Comparison of ENCODE assay signal across 8 mouse cellular contexts in the genomic region with DNA sequence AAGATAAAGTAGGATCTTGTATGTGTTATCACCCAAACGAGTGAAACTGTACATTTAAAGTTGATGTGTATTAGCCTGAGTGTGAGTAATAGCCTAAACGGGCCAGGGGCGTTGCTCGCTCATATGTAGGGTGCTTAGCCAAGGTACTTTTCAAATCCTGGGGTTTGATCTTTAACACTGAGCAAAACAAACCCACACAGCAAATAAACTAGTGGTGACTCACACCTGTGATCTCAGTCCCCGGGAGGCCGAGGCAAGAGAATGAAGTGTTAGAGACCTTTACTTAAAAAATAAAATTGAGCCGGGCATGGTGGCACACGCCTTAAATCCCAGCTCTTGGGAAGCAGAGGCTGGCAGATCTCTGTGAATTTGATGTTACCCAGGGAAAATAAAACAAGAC. TPM values are rescaled to one million over a fixed set of nuclear protein-coding genes. Genes with fewer than 3 reads are reported as not detected.
DNase-seq lines count a peak whose midpoint lies in the region; ATAC-seq and TF ChIP-seq lines count a peak whose summit lies in the region.

No protein-coding gene starts in this region.

- H3K4me2 ChIP-seq in kidney, embryonic 16.5 days (replicated peaks; ENCODE audit: low read depth, low read length), result peak overlapping the region; percentile 61
- peak overlapping the region; percentile 49 for H3K4me2 ChIP-seq in hindbrain, embryonic 16.5 days (ENCODE audit: low read length)
- H3K4me2 ChIP-seq in midbrain, postnatal 0 days (ENCODE audit: low read depth, low read length, poor library complexity, severe bottlenecking), result peak overlapping the region; percentile 38

- TF ChIP-seq CTCF in midbrain, postnatal 0 days (IDR thresholded peaks at IDR 0.05), result no peak

- intact Hi-C loops in gastrocnemius, postnatal 14 days (cut with DNase I; ENCODE audit: low total_unique reads), result no loop called here

- H3K27me3 ChIP-seq in kidney, embryonic 16.5 days (ENCODE audit: insufficient read depth, low read length), result no peaks in the 10 kb centered on the region
- no peaks in the 10 kb centered on the region for H3K27me3 ChIP-seq in hindbrain, embryonic 16.5 days (replicated peaks; ENCODE audit: control insufficient read depth, insufficient read depth, low read length)
- H3K27me3 ChIP-seq in midbrain, postnatal 0 days (ENCODE audit: insufficient read depth, low read length), result no peaks in the 10 kb centered on the region

- H3K4me3 ChIP-seq in kidney, embryonic 16.5 days (ENCODE audit: low read length), result peak overlapping the region; percentile 100; the same call in 1 of the 2 replicates
- H3K4me3 ChIP-seq in hindbrain, embryonic 16.5 days (ENCODE audit: low read length), result no peak overlapping the region; the same call in 1 of the 2 replicates
- H3K4me3 ChIP-seq in midbrain, postnatal 0 days (ENCODE audit: low read depth, low read length), result peak overlapping the region; percentile 90; the same call in 1 of the 2 replicates

- peaks cover 17% of the 10 kb centered on the region for H3K36me3 ChIP-seq in kidney, embryonic 16.5 days (ENCODE audit: insufficient read depth, low read length)
- H3K36me3 ChIP-seq in hindbrain, embryonic 16.5 days (ENCODE audit: control insufficient read depth, insufficient read depth, low read length), result 0 out of 2 replicates have a peak, but pooled peaks cover 2% of the 10 kb centered on the region
- H3K36me3 ChIP-seq in midbrain, postnatal 0 days (ENCODE audit: insufficient read depth, low read length), result peaks cover 11% of the 10 kb centered on the region

- 66% methylated on average over 8 of the region's 8 CpGs for whole genome bisulfite sequencing in kidney, embryonic 16.5 days
- 82% methylated on average over 8 of the region's 8 CpGs for WGBS in hindbrain, embryonic 16.5 days
- WGBS in midbrain, postnatal 0 days, result 84% methylated on average over 8 of the region's 8 CpGs

- 0 out of 2 replicates have a peak overlapping the region, but pooled peaks have one; percentile 68 for H3K9ac ChIP-seq in kidney, embryonic 16.5 days (replicated peaks; ENCODE audit: low read length)
- peak overlapping the region; percentile 41; the same call in 1 of the 2 replicates for H3K9ac ChIP-seq in hindbrain, embryonic 16.5 days (ENCODE audit: low read depth, low read length)
- peak overlapping the region; percentile 34; the same call in 1 of the 2 replicates for H3K9ac ChIP-seq in midbrain, postnatal 0 days (replicated peaks; ENCODE audit: low read length, poor library complexity, severe bottlenecking)

- no peak for ATAC-seq in kidney, embryonic 16.5 days (ENCODE audit: low FRiP score, low TSS enrichment)
- peak; percentile 67 for ATAC-seq in activated CD4-positive, CD25-positive, alpha-beta regulatory T cell, adult 4 months
- peak; percentile 25; the same call in 1 of the 2 replicates for ATAC-seq in hindbrain, embryonic 16.5 days
- no peak for ATAC-seq in midbrain, postnatal 0 days (ENCODE audit: low FRiP score)

- H3K9me3 ChIP-seq in kidney, embryonic 16.5 days (ENCODE audit: low read length), result no peaks in the 10 kb centered on the region
- no peaks in the 10 kb centered on the region for H3K9me3 ChIP-seq in hindbrain, embryonic 16.5 days (ENCODE audit: control insufficient read depth, low read length)
- H3K9me3 ChIP-seq in midbrain, postnatal 0 days (ENCODE audit: low read length), result no peaks in the 10 kb centered on the region

- peaks cover 6% of the 10 kb centered on the region for H3K4me1 ChIP-seq in kidney, embryonic 16.5 days (ENCODE audit: insufficient read depth, low read length)
- H3K4me1 ChIP-seq in hindbrain, embryonic 16.5 days (ENCODE audit: control insufficient read depth, insufficient read depth, low read depth, low read length), result peaks cover 7% of the 10 kb centered on the region
- 0 out of 2 replicates have a peak, but pooled peaks cover 3% of the 10 kb centered on the region for H3K4me1 ChIP-seq in midbrain, postnatal 0 days (ENCODE audit: insufficient read depth, low read length)

- DNase-seq in kidney, adult 9 months, result no peak
- DNase-seq in midbrain, postnatal 0 days (ENCODE audit: low spot score), result no peak
- DNase-seq in c-Kit-positive CD71-positive TER-119-positive erythroid progenitor cells, embryonic 14.5 days (ENCODE audit: low spot score), result no peak
- no peak for DNase-seq in gastrocnemius, postnatal 14 days
- no peak for DNase-seq in adipocyte (ENCODE audit: low spot score)

- H3K27ac ChIP-seq in kidney, embryonic 16.5 days (ENCODE audit: low read length), result no peak overlapping the region
- no peak overlapping the region; the same call in 1 of the 2 replicates for H3K27ac ChIP-seq in hindbrain, embryonic 16.5 days (ENCODE audit: low read depth, low read length)
- H3K27ac ChIP-seq in midbrain, postnatal 0 days (ENCODE audit: low read depth, low read length), result peak overlapping the region; percentile 77

RNA-seq across cellular contexts. Expression of a gene that starts 0.8 kb away (rescaled TPM):
- polyA plus RNA-seq in kidney, embryonic 16.5 days (2015; fragmentation: Nextera tagmentation; extraction: Ambion mirVana), result 10.0 and 10.3 TPM in 2 replicates
- 1 to 10 TPM; 6.8 to 7.1 TPM for polyA plus RNA-seq in activated CD4-positive, CD25-positive, alpha-beta regulatory T cell, adult 4 months (2017; shearing (Covaris generic))
- polyA plus RNA-seq in hindbrain, embryonic 16.5 days (2015; fragmentation: Nextera tagmentation; extraction: Ambion mirVana), result 6.9 and 7.4 TPM in 2 replicates
- total RNA-seq in midbrain, postnatal 0 days (2014; rRNA removed), result 14.4 and 15.5 TPM in 2 replicates
- 3.4 and 3.9 TPM in 2 replicates for polyA plus RNA-seq in midbrain, postnatal 0 days (2015; fragmentation: Nextera tagmentation; extraction: Ambion mirVana)
- total RNA-seq in gastrocnemius, postnatal 14 days (2021), result 1 to 10 TPM; 7.2 to 9.5 TPM

RNA-seq across cellular contexts. Expression of a gene that starts 22.1 kb away (rescaled TPM):
- polyA plus RNA-seq in kidney, embryonic 16.5 days (2015; fragmentation: Nextera tagmentation; extraction: Ambion mirVana), result 18.2 and 18.6 TPM in 2 replicates
- 1 to 10 TPM; 3.5 to 5.9 TPM for polyA plus RNA-seq in activated CD4-positive, CD25-positive, alpha-beta regulatory T cell, adult 4 months (2017; shearing (Covaris generic))
- 0.58 and 0.80 TPM in 2 replicates for polyA plus RNA-seq in hindbrain, embryonic 16.5 days (2015; fragmentation: Nextera tagmentation; extraction: Ambion mirVana)
- total RNA-seq in midbrain, postnatal 0 days (2014; rRNA removed), result 0.71 and 1.2 TPM in 2 replicates
- polyA plus RNA-seq in midbrain, postnatal 0 days (2015; fragmentation: Nextera tagmentation; extraction: Ambion mirVana), result 0.77 and 0.94 TPM in 2 replicates
- total RNA-seq in gastrocnemius, postnatal 14 days (2021), result 1 to 10 TPM; 1.6 to 2.0 TPM

RNA-seq across cellular contexts. Expression of a gene that starts 37.0 kb away (rescaled TPM):
- polyA plus RNA-seq in kidney, embryonic 16.5 days (2015; fragmentation: Nextera tagmentation; extraction: Ambion mirVana), result 16.1 and 17.1 TPM in 2 replicates
- polyA plus RNA-seq in activated CD4-positive, CD25-positive, alpha-beta regulatory T cell, adult 4 months (2017; shearing (Covaris generic)), result 10 to 100 TPM in 1 of 2 experiments, 1 to 10 TPM in 1; 9.8 to 16.4 TPM
- 10.0 and 11.2 TPM in 2 replicates for polyA plus RNA-seq in hindbrain, embryonic 16.5 days (2015; fragmentation: Nextera tagmentation; extraction: Ambion mirVana)
- 10.5 and 19.5 TPM in 2 replicates for total RNA-seq in midbrain, postnatal 0 days (2014; rRNA removed)
- polyA plus RNA-seq in midbrain, postnatal 0 days (2015; fragmentation: Nextera tagmentation; extraction: Ambion mirVana), result 10.0 and 10.1 TPM in 2 replicates
- total RNA-seq in gastrocnemius, postnatal 14 days (2021), result 1 to 10 TPM; 2.3 to 3.2 TPM

Comparison
In these comparisons a context has a peak if more than half of its experiments do, and no peak if none do; other contexts are left out.
1. ATAC-seq: peak in activated CD4-positive, CD25-positive, alpha-beta regulatory T cell, adult 4 months (single experiment) and hindbrain, embryonic 16.5 days (single experiment); none in kidney, embryonic 16.5 days (single experiment) and midbrain, postnatal 0 days (single experiment).
2. Peak in every context shown above with its lines, with median percentiles within 50 percentile points of each other: H3K4me2 ChIP-seq and H3K9ac ChIP-seq.